Mouse (Mus musculus) neural tube, embryonic 14.5 days (tissue): ENCODE measurements around the gene Smco3. TPM values are rescaled to one million over a fixed set of nuclear protein-coding genes. Genes with fewer than 3 reads are reported as not detected.
"Not testable (repeated sequence)": the region's sequence is repeated elsewhere in the genome, so short reads cannot be mapped to it uniquely, and the experiment has no call there.

Source experiments
- ATAC-seq: fragments of 200-750 bp; cut with Nextera tagmentation; 2 replicates; pipeline ENCODE4 v1.8.0; 2017; ENCODE audit warnings: low read depth, mild to moderate bottlenecking, moderate TSS enrichment, moderate library complexity
- H3K27ac ChIP-seq: fragments of 300-500 bp; sonication (generic); 2 replicates; pipeline ENCODE4 v1.5.1; 2014; ENCODE audit warnings: low read depth, mild to moderate bottlenecking, control low read depth, low read length, moderate library complexity, mixed read lengths
- H3K27me3 ChIP-seq: fragments of 300-500 bp; sonication (generic); 2 replicates; pipeline ENCODE4 v1.6.1; 2014; ENCODE audit warnings: low read length; ENCODE audit not compliant: control insufficient read depth, insufficient read depth
- H3K36me3 ChIP-seq: fragments of 300-500 bp; sonication (generic); 2 replicates; pipeline ENCODE4 v1.6.1; 2014; ENCODE audit warnings: low read length, mixed read lengths; ENCODE audit not compliant: control insufficient read depth, insufficient read depth
- H3K4me1 ChIP-seq: fragments of 300-500 bp; sonication (generic); 2 replicates; pipeline ENCODE4 v1.6.1; 2014; ENCODE audit warnings: low read length; ENCODE audit not compliant: control insufficient read depth, insufficient read depth
- H3K4me2 ChIP-seq: fragments of 300-500 bp; sonication (generic); 2 replicates; pipeline ENCODE4 v1.6.1; 2014; ENCODE audit warnings: mild to moderate bottlenecking, low read depth, low read length, control low read depth
- H3K4me3 ChIP-seq: fragments of 300-500 bp; sonication (generic); 2 replicates; pipeline ENCODE4 v1.5.1; 2014; ENCODE audit warnings: low read depth, low read length, control low read depth, mixed read lengths
- H3K9ac ChIP-seq: fragments of 300-500 bp; sonication (generic); replicated peaks from 2 replicates; pipeline ENCODE4 v1.6.1; 2014; ENCODE audit warnings: low read depth, mild to moderate bottlenecking, control low read depth, low read length, mixed read lengths
- H3K9me3 ChIP-seq: fragments of 300-500 bp; sonication (generic); 2 replicates; pipeline ENCODE4 v1.6.1; 2016; ENCODE audit warnings: low read length; ENCODE audit not compliant: control insufficient read depth
- WGBS: fragments of 180-500 bp; shearing (Covaris S2); extraction: QIAGEN DNeasy Blood & Tissue Kit; methylation state at CpG from one replicate; pipeline ENCODE4 v1.1.7; 2014; 5-methylcytosine and 5-hydroxymethylcytosine counted together
- polyA plus RNA-seq: library from polyadenylated mRNA; unstranded; fragments of >200 nt; fragmentation: Nextera tagmentation; extraction: Ambion mirVana; gene quantifications from 2 replicates; pipeline ENCODE4 v1.2.1, GENCODE M21; 2014

Smco3 gene
- polyA plus RNA-seq, 1 experiment from 2014 or later, result 1.6 TPM

- Histone ChIP-seq H3K9me3 (no peaks in the 10 kb centered on the region), H3K9ac (no peak overlapping the region), H3K27ac (no peak overlapping the region), H3K4me2 (no peak overlapping the region), H3K4me3 (no peak overlapping the region), H3K27me3 (no peaks in the 10 kb centered on the region), H3K4me1 (peaks cover 22% of the 10 kb centered on the region), H3K36me3 (no peaks in the 10 kb centered on the region)
- no peak for ATAC-seq
- whole genome bisulfite sequencing, result 72% methylated on average over 5 of the region's 5 CpGs
Measured at GRCm38 (mm10) chr6:136806819-136807218, 28.4 kb downstream of the Smco3 start.

GRCm38 (mm10) chr6:136805409-136805775 lies 29.9 kb downstream of the Smco3 start:
- 82% methylated on average over 1 of the region's 1 CpGs for WGBS
- H3K4me3 ChIP-seq, result no peak overlapping the region
- no peak overlapping the region for H3K4me2 ChIP-seq
- no peak for ATAC-seq
- H3K9ac ChIP-seq, result no peak overlapping the region
- H3K4me1 ChIP-seq, result peaks cover 22% of the 10 kb centered on the region
- H3K27me3 ChIP-seq, result no peaks in the 10 kb centered on the region
- H3K9me3 ChIP-seq, result no peaks in the 10 kb centered on the region
- H3K27ac ChIP-seq, result no peak overlapping the region
- no peaks in the 10 kb centered on the region for H3K36me3 ChIP-seq

DNA sequence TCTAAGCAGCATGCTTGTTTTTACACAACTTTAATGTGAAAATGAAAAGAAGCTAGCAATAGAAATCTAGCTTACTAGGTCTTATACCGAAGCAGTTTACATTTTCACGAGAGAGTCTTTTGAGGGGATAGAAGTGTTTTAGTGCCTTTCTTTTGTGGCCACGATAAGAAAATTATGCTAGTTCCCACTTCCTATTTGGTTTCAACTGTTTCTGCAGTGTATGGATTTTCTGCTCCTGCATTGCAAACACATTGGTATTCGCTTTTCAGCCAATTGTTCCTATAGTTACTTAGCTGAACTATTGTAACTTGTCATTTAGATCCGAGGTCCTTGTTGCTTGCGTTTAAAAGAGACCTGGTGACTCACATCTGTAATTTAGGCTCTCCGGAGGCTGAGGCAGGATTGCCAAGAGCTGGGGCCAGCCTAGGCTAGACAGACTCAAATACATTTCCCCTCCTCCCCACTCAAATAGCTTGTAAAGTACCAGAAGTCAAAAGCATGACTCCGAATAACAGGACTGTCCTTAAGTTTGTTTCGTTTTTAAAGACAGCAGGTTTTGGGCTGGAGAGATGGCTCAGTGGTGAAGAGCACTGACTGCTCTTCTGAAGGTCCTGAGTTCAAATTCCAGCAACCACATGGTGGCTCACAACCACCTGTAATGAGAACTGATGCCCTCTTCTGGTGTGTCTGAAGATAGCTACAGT lies 30.4 kb downstream of the Smco3 start:
- no peak for ATAC-seq
- no peaks in the 10 kb centered on the region for H3K9me3 ChIP-seq
- peaks cover 21% of the 10 kb centered on the region for H3K4me1 ChIP-seq
- peak overlapping the region; percentile 96; the same call in 1 of the 2 replicates for H3K9ac ChIP-seq
- peak overlapping the region; percentile 83 for H3K4me3 ChIP-seq
- H3K4me2 ChIP-seq, result peak overlapping the region; percentile 78
- no peaks in the 10 kb centered on the region for H3K36me3 ChIP-seq
- H3K27ac ChIP-seq, result peak overlapping the region; percentile 100; the same call in 1 of the 2 replicates
- WGBS, result 34% methylated on average over 9 of the region's 9 CpGs
- no peaks in the 10 kb centered on the region for H3K27me3 ChIP-seq

- Histone ChIP-seq H3K4me3 (peak within 1 kb of the TSS; percentile 83), H3K9me3 (no peaks in the 10 kb centered on the region), H3K36me3 (no peaks in the 10 kb centered on the region), H3K27ac (peak within 1 kb of the TSS; percentile 100), H3K4me2 (peak within 1 kb of the TSS; percentile 78), H3K27me3 (no peaks in the 10 kb centered on the region), H3K4me1 (peaks cover 13% of the 10 kb centered on the region; the same call in 1 of the 2 replicates), H3K9ac (peak within 1 kb of the TSS; percentile 96)
- ATAC-seq, result peak; percentile 75
- WGBS, result under 1% methylated on average over 50 of the region's 50 CpGs
Measured at GRCm38 (mm10) chr6:136803739-136804633, 31.3 kb downstream of the Smco3 start, which contains the start of gene Hist4h4. Hist4h4 (minus strand) TSS chr6:136804415.

DNA sequence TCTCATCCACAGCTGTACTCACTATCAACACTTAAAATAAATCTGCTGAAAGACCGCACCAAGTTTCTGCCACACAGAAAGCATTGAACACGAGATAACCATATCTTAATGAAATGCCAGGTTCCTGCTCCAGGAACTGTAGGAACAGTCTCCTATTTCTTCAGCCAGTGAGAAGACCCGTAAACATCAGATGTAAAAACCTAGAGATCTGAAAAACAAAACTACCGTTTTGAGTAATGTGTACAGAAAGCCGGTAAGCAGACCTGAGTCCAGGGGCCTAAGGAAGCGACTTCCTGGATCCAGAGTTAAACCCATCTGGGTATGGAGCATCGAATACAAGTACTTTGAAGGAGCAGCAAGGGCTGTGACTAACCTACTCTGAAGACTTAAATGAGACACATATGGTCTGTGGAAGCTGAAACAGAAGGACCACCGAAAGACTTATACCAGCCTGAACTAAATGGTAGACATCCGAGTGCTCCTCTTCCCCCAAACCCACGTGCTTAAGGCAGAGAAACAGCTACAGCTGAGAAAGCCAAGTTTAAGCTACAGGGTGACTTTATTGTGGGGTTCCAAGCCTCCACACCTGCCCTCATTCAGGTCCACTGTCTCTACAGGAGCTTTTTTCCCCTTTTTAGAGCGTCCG lies 32.0 kb downstream of the Smco3 start:
- no peak for ATAC-seq
- peak overlapping the region; percentile 100 for H3K27ac ChIP-seq
- 31% methylated on average over 12 of the region's 12 CpGs for WGBS

DNA sequence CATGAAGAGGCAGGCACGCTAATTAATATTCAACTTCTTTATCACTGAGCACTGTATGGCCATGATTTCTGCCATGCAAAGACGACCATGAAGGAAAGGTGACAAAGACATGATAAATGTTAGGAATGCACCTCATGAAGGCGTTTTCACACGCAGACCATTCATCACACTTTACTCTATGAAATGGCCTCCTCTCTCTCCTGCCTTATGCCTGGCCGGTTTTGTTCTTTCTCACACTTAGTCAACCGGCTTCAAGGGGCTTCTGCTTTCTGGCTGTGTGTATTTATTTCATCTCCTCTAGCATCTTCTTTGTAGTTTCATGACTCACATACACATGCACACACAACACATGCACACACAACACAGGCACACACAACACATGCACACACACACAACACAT lies 34.0 kb downstream of the Smco3 start:
- Histone ChIP-seq H3K27me3 (no peaks in the 10 kb centered on the region), H3K9me3 (no peaks in the 10 kb centered on the region), H3K36me3 (no peaks in the 10 kb centered on the region), H3K9ac (no peak overlapping the region), H3K4me3 (no peak overlapping the region), H3K27ac (no peak overlapping the region), H3K4me1 (peaks cover 6% of the 10 kb centered on the region; the same call in 1 of the 2 replicates), H3K4me2 (no peak overlapping the region)
- WGBS, result 87% methylated on average over 6 of the region's 6 CpGs
- no peak for ATAC-seq

More for the DNA sequence above, 32.0 kb downstream of the Smco3 start:
- peak overlapping the region; percentile 96 for H3K9ac ChIP-seq
- H3K4me3 ChIP-seq, result peak overlapping the region; percentile 83
- peak overlapping the region; percentile 78 for H3K4me2 ChIP-seq
- peaks cover 10% of the 10 kb centered on the region; the same call in 1 of the 2 replicates for H3K4me1 ChIP-seq
- H3K9me3 ChIP-seq, result no peaks in the 10 kb centered on the region
- H3K27me3 ChIP-seq, result no peaks in the 10 kb centered on the region
- no peaks in the 10 kb centered on the region for H3K36me3 ChIP-seq

DNA sequence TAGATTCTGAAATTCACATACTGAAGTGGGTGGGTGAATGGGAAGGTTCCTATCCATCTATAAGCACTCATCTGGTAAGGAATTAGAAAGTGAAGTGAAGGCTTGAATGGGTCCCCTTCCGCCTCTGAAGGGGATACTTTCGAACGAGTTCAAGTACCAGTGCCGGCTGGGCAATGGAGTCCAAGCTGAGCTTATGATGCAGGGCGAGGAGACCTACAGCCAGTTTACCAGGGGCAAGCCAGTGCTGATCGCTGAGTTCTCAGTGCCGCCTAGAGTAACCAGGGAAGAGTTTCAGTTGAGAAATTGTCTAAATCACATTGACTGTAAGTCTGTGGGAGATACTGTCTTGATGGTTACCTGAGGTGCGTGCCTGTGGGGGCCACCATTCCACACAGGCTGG lies 34.5 kb downstream of the Smco3 start:
- H3K9me3 ChIP-seq, result no peaks in the 10 kb centered on the region
- H3K27ac ChIP-seq, result no peak overlapping the region
- WGBS, result 96% methylated on average over 8 of the region's 8 CpGs
- H3K4me3 ChIP-seq, result no peak overlapping the region
- no peak for ATAC-seq
- H3K4me2 ChIP-seq, result no peak overlapping the region
- H3K9ac ChIP-seq, result no peak overlapping the region
- H3K4me1 ChIP-seq, result peaks cover 6% of the 10 kb centered on the region; the same call in 1 of the 2 replicates
- H3K27me3 ChIP-seq, result no peaks in the 10 kb centered on the region
- no peaks in the 10 kb centered on the region for H3K36me3 ChIP-seq

DNA sequence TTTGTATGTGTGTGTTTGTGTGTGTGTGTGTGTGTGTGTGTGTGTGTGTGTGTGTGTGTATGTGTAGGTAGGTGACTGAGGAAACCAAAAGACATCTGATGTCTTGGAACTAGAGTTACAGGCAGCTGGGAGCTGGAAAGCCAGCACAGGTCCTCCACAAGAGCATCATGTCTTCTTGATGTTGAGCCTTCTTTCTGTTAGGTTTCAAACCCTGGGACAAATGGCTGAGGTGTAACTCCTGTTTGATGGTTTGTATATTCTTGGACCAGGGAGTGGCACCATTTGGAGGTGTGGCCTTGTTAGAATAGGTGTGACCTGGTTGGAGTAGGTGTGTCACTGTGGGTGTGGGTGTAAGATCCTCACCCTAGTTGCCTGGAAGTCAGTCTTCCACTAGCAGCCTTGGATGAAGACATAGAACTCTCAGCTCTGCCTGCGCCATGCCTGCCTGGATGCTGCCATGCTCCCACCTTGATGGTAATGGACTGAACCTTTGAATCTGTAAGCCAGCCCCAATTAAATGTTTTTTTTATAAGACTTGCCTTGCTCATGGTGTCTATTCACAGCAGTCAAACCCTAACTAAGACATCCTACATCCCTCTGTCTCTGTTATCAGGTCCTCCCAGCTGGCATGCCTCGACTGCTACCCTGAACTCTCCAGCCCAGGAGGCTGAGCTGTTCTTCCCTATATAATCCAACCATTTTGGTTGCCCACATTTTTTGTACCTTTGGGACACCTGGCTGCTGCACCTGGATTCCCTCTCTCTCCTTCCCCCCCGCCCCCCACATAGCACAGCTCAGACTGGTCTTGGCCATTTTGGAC lies 37.2 kb downstream of the Smco3 start:
- H3K27me3 ChIP-seq, H3K27ac ChIP-seq, H3K36me3 ChIP-seq, H3K9ac ChIP-seq, H3K4me1 ChIP-seq, ATAC-seq, H3K4me3 ChIP-seq, H3K9me3 ChIP-seq, H3K4me2 ChIP-seq: not testable (repeated sequence)
- 94% methylated on average over 3 of the region's 3 CpGs for WGBS
